Mouse (Mus musculus): Measurements from ENCODE around the gene Gm10260. TPM values are rescaled to one million over a fixed set of nuclear protein-coding genes. Genes with fewer than 3 reads are reported as not detected.

Gm10260 gene
- polyA plus RNA-seq (2015; fragmentation: Nextera tagmentation; extraction: Ambion mirVana), result 7.5 and 8.4 TPM in 2 replicates

DNA sequence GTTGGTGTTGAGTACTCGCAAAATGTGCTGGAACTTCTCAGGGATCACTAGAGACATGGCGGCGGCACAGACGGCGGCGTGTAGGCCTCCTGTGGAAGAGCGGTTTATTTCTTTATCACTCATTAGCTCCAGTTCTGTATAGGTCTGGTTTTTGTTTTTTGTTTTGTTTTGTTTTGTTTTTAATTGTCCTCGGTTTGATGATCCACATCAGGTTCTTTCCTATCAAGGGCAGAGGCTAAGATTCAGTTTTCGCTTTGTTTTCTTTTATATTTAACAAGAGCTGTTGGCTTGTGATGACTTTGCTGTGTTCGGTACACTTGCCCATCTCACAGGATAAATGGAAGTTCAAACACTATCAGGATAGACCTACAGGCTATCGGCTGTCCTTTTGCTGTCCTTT, at the start of gene Gm10260:
TSS of gene Gm10260 (minus strand) at position 101 of the 400 bp plus-strand sequence.
- no peaks in the 10 kb centered on the region for H3K4me1 ChIP-seq (replicated peaks)
- H3K4me3 ChIP-seq (replicated peaks), result no peak within 1 kb of the TSS
- H3K9me3 ChIP-seq, result no peaks in the 10 kb centered on the region
- WGBS, result 96% methylated on average over 11 of the region's 11 CpGs
- no peaks in the 10 kb centered on the region for H3K27me3 ChIP-seq (replicated peaks)
- no peaks in the 10 kb centered on the region for H3K36me3 ChIP-seq
- no peak for ATAC-seq
- no peak within 1 kb of the TSS for H3K27ac ChIP-seq
- H3K9ac ChIP-seq, result no peak within 1 kb of the TSS
- H3K4me2 ChIP-seq (replicated peaks), result no peak within 1 kb of the TSS

DNA sequence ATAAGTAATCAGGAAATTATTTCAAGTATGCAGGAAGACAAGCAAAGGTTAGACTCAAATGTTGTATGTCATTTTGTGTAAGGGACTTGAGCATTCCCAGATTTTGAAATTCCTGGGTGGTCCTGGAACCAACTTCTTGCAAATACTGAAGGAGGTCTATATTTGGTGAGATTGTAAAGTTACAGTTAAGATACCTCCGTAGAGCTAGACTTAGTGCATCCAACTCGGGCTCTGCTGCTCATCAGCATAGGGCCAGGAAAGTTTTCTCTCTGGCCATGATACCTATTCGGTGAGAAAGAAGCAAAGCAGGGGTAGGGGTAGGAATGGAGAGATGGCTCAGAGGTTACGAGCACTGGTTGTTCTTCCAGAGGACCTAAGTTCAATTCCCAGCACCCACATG, 49.4 kb upstream of the Gm10260 start:
- WGBS, result 65% methylated on average over 4 of the region's 4 CpGs
- Histone ChIP-seq H3K9me3 (no peaks in the 10 kb centered on the region), H3K27ac (peak overlapping the region; percentile 48; the same call in 1 of the 2 replicates), H3K4me2 (replicated peaks) (no peak overlapping the region), H3K36me3 (no peaks in the 10 kb centered on the region), H3K9ac (no peak overlapping the region), H3K4me3 (replicated peaks) (no peak overlapping the region), H3K27me3 (replicated peaks) (no peaks in the 10 kb centered on the region), H3K4me1 (replicated peaks) (no peaks in the 10 kb centered on the region)
- peak; percentile 56; the same call in 1 of the 2 replicates for ATAC-seq

DNA sequence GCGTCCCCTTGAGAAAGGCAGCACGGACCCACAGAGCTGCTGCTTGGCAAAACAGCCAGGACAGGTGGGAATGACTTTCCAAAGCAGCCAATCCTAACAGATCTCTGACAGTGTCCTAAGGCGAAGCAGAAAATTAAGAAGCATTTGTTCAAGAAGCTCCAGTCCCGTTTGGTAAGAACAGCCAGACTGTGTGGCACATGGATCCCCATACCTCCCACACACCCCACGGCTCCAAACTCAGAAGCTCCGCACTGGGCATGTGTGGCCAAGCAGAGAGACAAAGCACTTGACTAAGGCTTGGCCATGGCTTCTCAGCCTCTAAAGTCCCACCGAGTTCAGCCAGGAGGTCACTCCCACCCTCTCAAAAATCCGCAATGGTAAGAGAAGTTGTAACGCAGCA, 45.5 kb upstream of the Gm10260 start:
- no peak for ATAC-seq

DNA sequence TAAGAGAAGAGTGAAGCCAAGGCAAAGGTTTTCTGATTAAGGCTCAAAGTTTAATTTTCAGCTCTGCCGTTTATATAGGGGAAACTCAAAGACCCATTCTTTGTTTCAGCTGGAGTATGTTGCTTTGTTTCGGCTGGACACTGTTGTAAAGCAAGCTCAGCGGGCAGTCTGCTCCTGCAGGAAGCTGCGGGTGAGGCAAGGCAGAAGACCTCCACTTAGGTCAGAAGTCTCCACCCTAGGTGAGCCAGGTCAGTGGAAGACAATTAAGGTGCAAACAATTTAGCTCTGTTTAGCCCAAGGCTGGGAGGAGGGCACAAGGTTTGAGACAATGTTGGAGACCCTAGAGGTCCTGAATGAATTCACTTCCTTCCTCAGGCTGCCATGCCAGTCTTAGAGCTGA, 42.0 kb upstream of the Gm10260 start:
- ATAC-seq, result no peak
- no peak overlapping the region for H3K9ac ChIP-seq
- no peaks in the 10 kb centered on the region for H3K4me1 ChIP-seq (replicated peaks)
- no peaks in the 10 kb centered on the region for H3K9me3 ChIP-seq
- H3K27me3 ChIP-seq (replicated peaks), result no peaks in the 10 kb centered on the region
- no peak overlapping the region for H3K4me3 ChIP-seq (replicated peaks)
- WGBS, result 59% methylated on average over 4 of the region's 4 CpGs
- H3K27ac ChIP-seq, result no peak overlapping the region
- no peak overlapping the region for H3K4me2 ChIP-seq (replicated peaks)
- H3K36me3 ChIP-seq, result no peaks in the 10 kb centered on the region

More for the DNA sequence above, 45.5 kb upstream of the Gm10260 start:
- Histone ChIP-seq H3K27me3 (replicated peaks) (no peaks in the 10 kb centered on the region), H3K4me1 (replicated peaks) (no peaks in the 10 kb centered on the region), H3K4me3 (replicated peaks) (no peak overlapping the region), H3K4me2 (replicated peaks) (no peak overlapping the region), H3K36me3 (no peaks in the 10 kb centered on the region), H3K9ac (no peak overlapping the region), H3K27ac (no peak overlapping the region), H3K9me3 (no peaks in the 10 kb centered on the region)
- 89% methylated on average over 9 of the region's 9 CpGs for WGBS

DNA sequence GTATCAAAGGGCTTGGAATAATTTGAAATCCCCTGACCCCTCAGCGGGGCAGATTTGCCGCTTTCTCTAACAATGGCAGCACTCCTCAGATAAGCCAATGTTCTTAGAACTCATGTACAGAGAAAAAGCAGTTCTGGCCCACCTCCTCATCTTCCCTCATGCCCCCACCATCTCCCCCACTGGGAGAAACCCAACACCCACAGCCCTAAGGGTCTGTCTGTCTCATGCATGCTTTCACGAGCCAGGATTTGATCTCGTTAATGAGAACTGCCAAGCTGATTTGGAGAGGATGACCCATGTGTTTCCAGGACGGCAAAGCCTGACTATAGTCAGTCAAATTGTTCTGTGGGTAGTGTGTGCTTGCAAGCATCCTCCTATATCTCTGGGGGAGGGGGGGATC, 37.0 kb upstream of the Gm10260 start:
- no peak overlapping the region for H3K9ac ChIP-seq
- no peak overlapping the region for H3K4me2 ChIP-seq (replicated peaks)
- no peaks in the 10 kb centered on the region for H3K4me1 ChIP-seq (replicated peaks)
- H3K4me3 ChIP-seq (replicated peaks), result no peak overlapping the region
- no peak overlapping the region for H3K27ac ChIP-seq
- no peaks in the 10 kb centered on the region for H3K36me3 ChIP-seq
- no peaks in the 10 kb centered on the region for H3K9me3 ChIP-seq
- 70% methylated on average over 5 of the region's 5 CpGs for WGBS
- H3K27me3 ChIP-seq (replicated peaks), result no peaks in the 10 kb centered on the region
- ATAC-seq, result no peak

DNA sequence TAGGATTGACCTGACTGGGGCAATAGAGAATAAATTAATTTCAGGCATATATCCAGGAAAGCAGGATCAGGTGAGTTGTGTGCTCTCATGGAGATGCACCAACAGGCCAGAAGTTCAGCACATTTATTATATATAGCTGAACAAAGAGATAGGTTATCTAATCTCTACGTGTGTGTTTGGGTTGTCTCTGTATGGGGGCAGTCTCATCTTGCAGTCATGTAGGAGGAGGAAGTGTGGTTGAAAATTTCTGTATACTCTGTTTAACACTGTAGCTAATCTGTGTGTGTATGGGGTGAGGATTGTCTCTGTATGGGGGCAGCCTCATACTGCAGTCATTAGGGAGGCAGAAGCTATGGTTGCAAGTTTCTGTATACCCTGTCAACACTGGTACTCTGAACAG, 34.3 kb upstream of the Gm10260 start:
- no peak overlapping the region for H3K4me3 ChIP-seq (replicated peaks)
- WGBS, result 34% methylated on average over 1 of the region's 1 CpGs
- no peak overlapping the region for H3K9ac ChIP-seq
- no peak overlapping the region for H3K4me2 ChIP-seq (replicated peaks)
- H3K27me3 ChIP-seq (replicated peaks), result no peaks in the 10 kb centered on the region
- H3K36me3 ChIP-seq, result no peaks in the 10 kb centered on the region
- H3K9me3 ChIP-seq, result no peaks in the 10 kb centered on the region
- 0 out of 2 replicates have a peak, but pooled peaks cover 4% of the 10 kb centered on the region for H3K4me1 ChIP-seq (replicated peaks)
- H3K27ac ChIP-seq, result no peak overlapping the region
- no peak for ATAC-seq

DNA sequence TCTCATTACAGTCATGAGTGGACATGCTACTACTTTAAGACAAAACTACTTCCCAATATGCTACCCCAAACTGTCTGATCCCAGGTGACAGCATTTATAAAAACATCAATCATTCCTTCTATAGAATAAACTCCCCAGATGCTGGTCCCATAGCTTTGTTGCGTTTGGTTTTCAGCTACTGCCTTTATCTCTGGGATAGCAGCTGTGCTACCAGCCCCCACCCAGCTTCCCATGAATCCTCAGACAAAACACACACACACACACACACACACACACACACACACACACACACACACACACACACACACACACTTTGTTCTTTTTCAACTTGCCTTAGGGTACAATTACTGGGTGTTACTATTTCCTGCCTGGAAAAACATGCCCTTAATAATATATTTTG, 33.5 kb upstream of the Gm10260 start:
- no peaks in the 10 kb centered on the region for H3K27me3 ChIP-seq (replicated peaks)
- no peak overlapping the region for H3K4me3 ChIP-seq (replicated peaks)
- WGBS, result 72% methylated on average over 1 of the region's 1 CpGs
- ATAC-seq, result no peak
- H3K9me3 ChIP-seq, result no peaks in the 10 kb centered on the region
- H3K4me2 ChIP-seq (replicated peaks), result no peak overlapping the region
- H3K36me3 ChIP-seq, result no peaks in the 10 kb centered on the region
- 0 out of 2 replicates have a peak, but pooled peaks cover 4% of the 10 kb centered on the region for H3K4me1 ChIP-seq (replicated peaks)
- no peak overlapping the region for H3K9ac ChIP-seq
- no peak overlapping the region for H3K27ac ChIP-seq

DNA sequence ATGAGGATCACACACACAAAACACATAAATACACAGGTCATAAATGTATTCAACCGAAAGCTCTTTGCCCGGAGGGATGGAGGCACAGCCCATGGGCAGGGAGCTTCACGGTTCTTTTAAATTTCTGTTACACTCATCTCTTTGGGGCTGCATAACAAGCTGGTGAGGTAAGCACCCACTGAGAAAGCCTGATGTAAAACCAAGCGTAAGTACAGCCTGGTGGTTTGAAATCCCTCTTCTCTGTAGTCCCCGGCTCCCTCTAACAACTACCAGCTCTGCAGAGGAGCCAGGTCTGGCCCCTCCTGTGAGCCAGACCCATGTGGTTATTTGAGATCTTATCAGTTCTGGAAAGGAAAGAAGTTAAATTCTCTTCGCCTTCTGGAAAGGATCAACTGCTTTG, 31.2 kb upstream of the Gm10260 start:
- ATAC-seq, result no peak; the same call in 1 of the 2 replicates
- H3K27ac ChIP-seq, result no peak overlapping the region
- H3K4me3 ChIP-seq (replicated peaks), result no peak overlapping the region
- H3K27me3 ChIP-seq (replicated peaks), result no peaks in the 10 kb centered on the region
- no peak overlapping the region for H3K4me2 ChIP-seq (replicated peaks)
- WGBS, result 53% methylated on average over 6 of the region's 6 CpGs
- H3K4me1 ChIP-seq (replicated peaks), result 0 out of 2 replicates have a peak, but pooled peaks cover 4% of the 10 kb centered on the region
- no peak overlapping the region for H3K9ac ChIP-seq
- no peaks in the 10 kb centered on the region for H3K36me3 ChIP-seq
- H3K9me3 ChIP-seq, result no peaks in the 10 kb centered on the region

DNA sequence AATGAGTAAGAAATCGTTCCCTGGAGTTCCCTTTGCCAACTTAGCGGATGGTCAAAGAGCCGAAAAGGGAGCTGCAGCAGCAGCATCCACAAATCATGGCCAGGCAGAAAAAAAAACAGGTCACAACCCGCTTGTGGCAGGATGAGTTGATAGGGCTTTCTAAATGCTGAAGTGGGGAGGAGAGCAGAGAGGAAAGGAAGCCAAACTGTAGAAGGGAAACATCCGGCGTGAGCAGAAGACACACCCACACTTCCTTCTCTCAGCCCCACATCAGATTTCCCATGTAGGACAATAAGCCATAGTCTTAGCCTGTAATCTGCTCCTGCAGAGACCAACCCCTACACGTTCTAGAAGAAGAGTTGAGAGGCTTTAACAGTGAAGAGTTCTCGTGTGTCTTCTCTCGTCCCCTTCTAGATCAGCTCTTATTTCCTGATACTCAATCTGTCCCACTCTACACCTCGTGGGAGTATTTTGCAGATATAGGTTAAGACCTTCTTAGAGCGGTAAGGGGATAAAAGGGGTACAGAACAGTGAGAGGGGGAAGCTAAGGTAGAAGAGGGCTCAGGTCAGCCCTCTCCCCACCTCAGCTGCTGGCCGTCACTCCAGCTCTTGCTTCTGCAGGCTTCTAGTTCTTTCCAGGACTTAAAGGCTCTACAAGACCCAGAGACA, 29.5 kb upstream of the Gm10260 start:
- WGBS, result 63% methylated on average over 12 of the region's 12 CpGs
- H3K4me3 ChIP-seq (replicated peaks), result no peak overlapping the region
- H3K27ac ChIP-seq, result no peak overlapping the region
- no peaks in the 10 kb centered on the region for H3K9me3 ChIP-seq
- H3K4me2 ChIP-seq (replicated peaks), result no peak overlapping the region
- no peaks in the 10 kb centered on the region for H3K36me3 ChIP-seq
- no peak overlapping the region for H3K9ac ChIP-seq
- ATAC-seq, result no peak
- H3K4me1 ChIP-seq (replicated peaks), result 0 out of 2 replicates have a peak, but pooled peaks cover 4% of the 10 kb centered on the region
- H3K27me3 ChIP-seq (replicated peaks), result no peaks in the 10 kb centered on the region

DNA sequence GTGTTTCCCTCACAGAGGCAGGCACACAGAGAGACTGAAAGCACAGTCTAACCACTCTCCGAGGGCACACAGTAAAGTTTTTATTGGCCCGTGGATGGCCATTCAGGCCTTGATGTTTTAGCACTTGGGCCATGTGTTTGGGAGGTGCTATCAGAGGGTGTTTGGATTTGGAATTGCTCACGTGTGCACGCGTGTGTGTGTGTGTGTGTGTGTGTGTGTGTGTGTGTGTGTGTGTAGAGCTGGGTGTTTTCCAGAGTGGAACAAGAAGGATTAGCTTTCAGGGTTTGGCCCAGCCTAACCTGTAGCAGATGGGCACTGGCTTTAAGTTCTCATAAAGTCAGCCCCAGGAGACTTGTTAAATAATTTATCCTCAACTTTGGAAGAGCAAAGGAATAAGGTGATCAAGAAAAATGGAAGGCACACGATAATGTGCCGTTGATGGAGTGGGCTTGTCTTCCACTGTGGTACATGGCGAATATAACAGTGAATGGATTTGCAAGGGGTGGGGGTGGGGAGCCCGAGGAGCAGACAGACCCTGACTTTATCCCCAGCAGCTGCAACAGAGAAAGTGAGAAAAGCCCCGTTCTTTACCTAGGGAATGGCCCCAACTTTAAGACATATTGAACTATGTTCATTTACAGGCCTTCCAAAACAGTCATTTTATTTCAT, 24.9 kb upstream of the Gm10260 start:
- H3K9ac ChIP-seq, result no peak overlapping the region
- H3K27me3 ChIP-seq (replicated peaks), result no peaks in the 10 kb centered on the region
- no peaks in the 10 kb centered on the region for H3K9me3 ChIP-seq
- no peak for ATAC-seq
- H3K4me1 ChIP-seq (replicated peaks), result peaks cover 10% of the 10 kb centered on the region
- H3K27ac ChIP-seq, result no peak overlapping the region
- no peaks in the 10 kb centered on the region for H3K36me3 ChIP-seq
- H3K4me2 ChIP-seq (replicated peaks), result no peak overlapping the region
- H3K4me3 ChIP-seq (replicated peaks), result no peak overlapping the region
- WGBS, result 66% methylated on average over 10 of the region's 10 CpGs

DNA sequence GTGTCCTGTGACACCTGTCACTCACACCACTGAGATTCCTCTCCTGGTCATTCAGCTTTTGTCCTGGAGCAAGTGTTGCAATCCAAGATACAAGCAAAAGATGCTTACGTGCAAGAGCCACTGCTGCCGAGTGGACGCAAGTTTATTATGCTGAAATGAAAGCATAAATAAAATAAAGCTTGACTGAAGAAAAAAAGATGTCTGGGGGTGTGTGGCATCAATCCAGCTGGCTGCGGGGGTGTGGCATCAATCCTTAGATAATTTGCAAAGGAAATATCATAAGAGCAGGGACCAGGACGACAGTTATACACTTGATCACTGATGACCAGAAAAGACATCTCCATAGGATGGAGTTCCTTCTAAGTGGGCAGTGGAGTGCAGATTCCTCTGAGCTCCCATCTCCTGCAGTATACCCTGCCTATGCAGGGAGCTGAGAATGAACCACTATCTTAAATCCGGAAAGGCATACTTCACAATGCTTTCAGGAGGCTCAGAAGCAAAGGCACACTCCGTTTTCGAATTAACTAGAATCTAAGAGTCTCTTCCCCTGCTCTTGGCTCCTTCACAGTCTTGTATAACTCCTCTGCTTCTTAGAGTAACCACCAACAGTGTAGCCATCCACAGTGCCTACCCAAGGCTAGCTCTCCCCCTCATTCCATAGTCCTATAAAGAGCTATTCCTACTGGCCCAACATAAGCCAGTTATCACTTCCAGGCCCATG, 23.2 kb upstream of the Gm10260 start:
- Histone ChIP-seq H3K27ac (no peak overlapping the region), H3K4me1 (replicated peaks) (peaks cover 13% of the 10 kb centered on the region), H3K9me3 (no peaks in the 10 kb centered on the region), H3K4me2 (replicated peaks) (no peak overlapping the region), H3K9ac (no peak overlapping the region), H3K36me3 (no peaks in the 10 kb centered on the region), H3K4me3 (replicated peaks) (no peak overlapping the region), H3K27me3 (replicated peaks) (no peaks in the 10 kb centered on the region)
- WGBS, result 78% methylated on average over 8 of the region's 8 CpGs
- no peak for ATAC-seq

DNA sequence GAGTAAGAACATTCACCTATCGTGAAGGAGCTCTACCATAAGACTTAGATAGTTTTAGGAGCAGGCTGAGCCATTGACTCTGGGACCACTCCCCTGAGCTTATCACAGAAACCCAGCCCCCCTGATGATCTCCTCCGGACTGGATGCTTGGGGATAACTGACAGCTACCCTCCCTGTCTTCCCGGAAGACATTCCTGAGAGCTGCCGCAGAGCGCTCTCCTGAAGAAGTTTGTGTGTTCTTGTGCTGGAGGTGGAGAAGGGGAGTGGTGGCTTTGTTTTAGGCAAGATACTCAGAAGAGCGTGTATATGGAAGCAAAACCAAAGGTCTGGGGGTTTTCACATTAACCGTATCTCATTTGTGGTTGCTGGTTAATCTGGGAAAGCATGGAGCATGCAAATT, 21.6 kb upstream of the Gm10260 start:
- H3K9me3 ChIP-seq, result no peaks in the 10 kb centered on the region
- no peak overlapping the region for H3K9ac ChIP-seq
- no peak for ATAC-seq
- no peak overlapping the region for H3K4me3 ChIP-seq (replicated peaks)
- no peak overlapping the region for H3K27ac ChIP-seq
- H3K4me2 ChIP-seq (replicated peaks), result no peak overlapping the region
- no peaks in the 10 kb centered on the region for H3K27me3 ChIP-seq (replicated peaks)
- WGBS, result 39% methylated on average over 7 of the region's 7 CpGs
- peaks cover 14% of the 10 kb centered on the region for H3K4me1 ChIP-seq (replicated peaks)
- no peaks in the 10 kb centered on the region for H3K36me3 ChIP-seq
